Mouse (Mus musculus): ENCODE results near the gene Pxdc1. TPM values are rescaled to one million over a fixed set of nuclear protein-coding genes. Genes with fewer than 3 reads are reported as not detected.

The Pxdc1 gene
- total RNA-seq (2015), result not detected in 2 replicates
- total RNA-seq (2017), result not detected in 2 replicates

DNA sequence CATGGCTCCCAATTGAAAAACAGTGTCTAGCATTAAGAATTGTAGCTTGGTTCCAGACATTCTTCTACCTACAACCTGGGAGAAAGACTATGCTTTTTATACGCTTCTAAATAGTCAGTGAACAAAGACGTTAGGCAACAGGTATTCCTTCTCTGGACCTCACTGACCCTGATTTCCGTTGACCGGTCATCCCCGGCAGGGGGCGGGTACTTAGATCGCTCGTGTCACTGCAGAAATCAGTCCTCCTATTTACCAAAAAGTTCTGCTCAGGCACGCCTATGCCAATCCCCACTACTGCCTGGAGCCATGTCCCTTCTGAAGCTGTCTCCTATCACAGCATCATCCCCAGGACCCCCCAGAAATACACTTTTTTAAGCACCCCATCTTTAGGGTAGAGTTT is at the start of gene Pxdc1:
TSS of gene Pxdc1 (minus strand) at position 96 of the 400 bp plus-strand sequence.
- ATAC-seq (replicated peaks; ENCODE audit: poor library complexity), result no peak

DNA sequence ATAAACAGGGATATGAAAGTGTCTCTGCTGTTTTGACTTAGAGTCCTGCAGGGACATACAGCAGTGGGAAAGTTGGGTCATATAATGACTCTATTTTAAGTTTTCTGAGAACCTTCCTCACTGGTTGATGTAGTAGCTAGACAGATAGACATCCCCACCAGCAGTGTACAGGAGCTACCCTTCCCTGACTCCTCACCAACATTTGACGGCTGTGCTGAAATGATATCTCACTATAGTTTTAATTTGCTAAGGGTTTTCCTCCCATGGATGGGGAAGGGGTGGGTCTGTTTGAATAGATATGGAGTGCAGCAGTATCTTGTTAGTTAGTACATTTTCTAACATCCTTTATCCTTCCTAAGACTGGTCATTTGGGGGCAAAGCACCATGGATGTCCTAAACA is 47.3 kb upstream of the Pxdc1 start:
- ATAC-seq (replicated peaks; ENCODE audit: poor library complexity), result 0 out of 2 replicates have a peak, but pooled peaks have one; percentile 23

DNA sequence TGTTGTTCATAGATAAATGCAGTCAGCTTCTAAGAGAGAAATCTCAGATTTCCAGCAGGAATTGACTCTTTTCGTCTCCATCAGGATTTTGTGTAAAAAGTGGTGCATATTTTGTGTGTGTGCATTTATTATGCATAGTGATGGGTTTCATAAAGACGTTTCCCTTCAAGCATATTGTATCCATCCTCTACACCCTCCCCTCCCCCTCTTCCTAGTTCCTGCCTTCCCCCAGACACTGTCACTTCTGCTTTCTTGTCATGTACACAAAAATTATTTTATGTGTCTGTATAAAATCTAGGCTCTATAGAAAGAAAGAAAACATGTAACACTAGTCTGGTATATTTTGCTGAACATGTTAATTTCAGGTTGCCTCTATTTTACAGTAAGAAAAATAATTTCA is 46.8 kb upstream of the Pxdc1 start:
- no peak for ATAC-seq (replicated peaks; ENCODE audit: poor library complexity)

DNA sequence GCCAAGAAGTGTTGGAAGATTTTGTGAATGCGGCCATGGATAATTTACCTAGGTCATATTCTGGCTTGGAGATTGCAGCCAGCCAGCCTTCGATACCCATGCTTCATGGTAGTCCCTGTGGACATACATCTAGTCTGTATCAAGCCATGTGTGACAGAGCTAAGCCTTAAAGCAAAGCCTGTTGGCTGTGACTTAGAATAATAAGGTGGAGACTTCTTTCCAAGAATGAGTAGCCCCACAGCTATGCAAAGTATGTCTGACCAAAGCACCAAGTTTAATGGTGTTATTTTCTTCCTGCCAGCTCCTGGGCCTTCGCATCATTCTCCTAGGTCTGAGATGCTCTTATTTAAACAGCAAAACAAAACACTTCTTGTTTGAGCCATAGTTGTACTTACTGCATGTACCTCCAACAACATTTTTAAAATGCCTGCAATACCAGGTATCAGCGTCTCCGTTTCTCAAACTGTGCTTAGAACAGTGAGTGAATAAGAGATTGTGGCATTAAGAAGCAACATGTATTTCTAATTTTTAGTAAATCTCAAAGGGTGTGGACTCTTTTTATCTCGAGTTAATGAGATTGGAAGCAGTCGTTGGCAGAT is 43.5 kb upstream of the Pxdc1 start:
- ATAC-seq (replicated peaks; ENCODE audit: poor library complexity), result no peak

DNA sequence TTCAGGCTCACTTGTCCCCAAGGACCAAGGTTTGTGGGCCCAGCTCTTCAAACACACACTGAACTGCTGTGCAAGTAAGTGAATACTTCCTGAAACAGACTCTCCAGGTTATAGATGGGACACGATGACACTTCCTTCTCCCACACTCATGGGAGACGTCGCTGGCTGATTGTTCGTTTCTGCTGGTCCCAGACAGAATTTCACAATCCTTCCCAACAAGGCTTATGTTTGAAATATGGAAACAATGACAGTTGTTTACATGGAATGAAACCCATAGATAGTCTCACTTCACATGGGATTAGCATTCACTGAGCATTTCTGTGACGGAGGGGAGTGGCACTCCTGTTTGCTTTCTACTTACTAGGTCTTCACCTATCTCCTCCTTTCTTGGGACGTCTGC is 39.8 kb upstream of the Pxdc1 start:
- ATAC-seq (replicated peaks; ENCODE audit: poor library complexity), result no peak

DNA sequence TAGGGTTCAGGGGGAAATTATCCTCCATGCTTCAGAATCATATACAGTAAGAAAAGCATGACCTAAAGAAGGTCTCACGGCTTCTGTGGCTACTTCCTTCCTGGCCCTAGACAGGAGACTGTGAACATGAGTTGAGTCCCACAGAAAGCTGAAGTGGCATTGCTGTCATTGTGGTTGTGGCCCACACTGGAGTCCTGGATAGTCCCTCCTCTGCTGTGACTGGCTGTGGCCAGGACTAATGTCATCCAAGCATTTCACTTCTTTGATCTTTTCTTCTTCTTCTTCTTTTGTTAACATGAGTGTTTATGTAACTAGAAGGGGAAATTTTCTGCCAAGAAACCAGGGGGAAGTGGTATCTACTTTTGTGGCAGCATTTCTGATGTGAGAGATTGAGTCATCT is 37.8 kb upstream of the Pxdc1 start:
- peak; percentile 95 for ATAC-seq (replicated peaks; ENCODE audit: poor library complexity)

DNA sequence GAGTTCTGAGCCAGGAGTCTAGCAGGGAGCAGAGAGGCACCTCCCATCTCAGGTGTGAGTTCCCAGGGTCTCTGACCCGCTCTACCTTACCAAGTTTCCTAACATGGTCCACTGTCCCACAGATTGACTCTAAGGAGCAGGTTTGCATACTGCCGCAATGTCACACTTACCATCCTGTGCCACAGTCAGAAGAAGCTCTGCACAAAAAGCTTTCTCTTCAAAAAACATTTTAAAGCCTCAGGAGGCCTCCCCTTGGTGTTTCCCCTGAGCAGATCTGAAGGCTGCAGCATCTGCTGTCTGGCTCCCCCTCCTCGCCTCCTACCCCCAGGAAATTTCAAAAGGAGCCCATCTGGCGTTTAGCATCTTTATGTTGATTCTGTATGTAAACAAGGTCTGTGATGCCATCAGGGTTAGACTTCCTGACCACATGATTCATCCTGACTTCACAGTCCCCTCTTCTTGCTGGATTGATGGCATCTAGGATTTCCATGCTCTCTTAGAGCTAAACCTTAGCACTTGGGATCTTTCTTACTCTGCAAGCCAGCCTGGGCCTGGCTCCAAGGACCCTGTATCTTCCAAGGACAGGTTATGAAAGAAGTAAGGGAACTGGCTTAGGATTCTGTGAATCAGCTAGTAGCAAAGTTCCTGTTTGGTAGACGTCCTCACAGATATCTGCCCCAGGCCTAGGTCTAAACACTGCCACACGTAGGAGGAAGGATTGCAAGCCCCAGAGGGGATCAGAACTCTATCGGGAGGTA is 31.9 kb upstream of the Pxdc1 start:
- no peak for ATAC-seq (replicated peaks; ENCODE audit: poor library complexity)

DNA sequence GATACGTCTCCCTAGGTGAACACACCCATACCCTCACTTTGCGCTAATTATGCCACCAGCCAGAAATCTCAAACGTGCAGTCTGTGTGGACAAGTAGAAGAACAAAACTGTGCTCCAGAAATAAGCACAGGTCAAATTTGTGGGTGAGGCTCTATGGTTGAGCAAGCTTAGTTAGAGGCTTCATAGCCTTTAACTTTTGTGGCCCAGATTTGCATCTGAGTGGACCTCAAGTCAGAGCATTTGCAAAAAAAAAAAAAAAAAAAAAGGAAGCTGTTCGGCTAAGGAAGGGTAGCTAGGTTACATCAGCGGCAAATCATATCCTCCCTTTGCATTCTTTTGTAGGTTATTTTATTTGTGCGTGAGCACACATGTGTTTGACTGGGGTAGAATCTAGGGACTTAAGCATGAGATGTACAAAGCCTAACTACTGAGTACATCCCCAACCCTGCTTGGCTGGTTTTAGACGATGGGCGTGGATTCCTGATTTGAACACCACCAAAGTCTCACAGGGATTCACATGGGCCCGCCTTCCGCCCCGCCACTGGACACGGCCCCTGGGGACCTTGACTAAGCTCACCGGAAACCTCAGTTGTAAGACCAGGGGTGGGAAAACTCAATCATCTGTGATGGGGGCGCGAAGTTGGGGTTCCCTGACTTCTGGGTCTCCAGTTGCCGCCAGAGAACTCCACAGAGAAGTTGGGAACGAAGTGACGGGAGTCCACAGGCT is 30.6 kb upstream of the Pxdc1 start:
- ATAC-seq (replicated peaks; ENCODE audit: poor library complexity), result no peak

DNA sequence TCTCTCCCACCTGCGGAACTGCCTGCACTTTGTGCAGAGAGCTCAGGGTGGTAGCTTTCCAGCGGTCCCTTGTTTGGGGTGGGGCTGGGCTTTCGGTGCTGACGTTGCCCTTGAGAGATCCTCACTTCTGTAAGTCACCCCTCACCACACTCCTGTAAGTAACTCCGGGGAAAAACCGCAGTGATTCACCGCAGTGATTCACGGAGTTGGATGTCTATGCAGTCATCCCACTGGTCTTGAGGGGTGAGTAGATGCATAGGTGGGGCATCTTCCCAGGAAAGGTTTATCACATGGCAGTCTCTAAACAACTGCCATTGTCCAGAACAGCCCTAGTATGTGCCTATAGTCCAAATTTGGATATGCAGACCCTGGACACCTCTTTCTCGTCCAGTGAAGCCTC is 30.0 kb upstream of the Pxdc1 start:
- no peak for ATAC-seq (replicated peaks; ENCODE audit: poor library complexity)

DNA sequence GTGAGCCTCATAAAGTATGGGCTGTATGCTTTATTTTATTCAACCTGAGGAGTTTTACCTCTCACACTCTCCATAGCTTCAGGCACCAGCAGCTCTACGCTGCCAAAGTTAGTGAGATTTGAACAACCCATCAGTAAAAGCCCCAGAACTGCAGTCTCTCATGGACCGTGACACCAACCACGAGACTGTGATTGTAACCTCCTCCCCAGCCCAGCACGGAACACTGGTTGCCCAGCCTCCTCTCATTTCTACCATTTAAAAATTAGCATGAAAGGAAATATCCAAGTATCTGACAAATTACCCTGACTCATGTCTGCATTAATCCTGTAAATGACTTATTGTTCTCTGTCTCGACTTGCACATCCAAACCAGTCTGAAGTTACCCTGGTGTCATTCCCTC is 23.2 kb upstream of the Pxdc1 start:
- no peak for ATAC-seq (replicated peaks; ENCODE audit: poor library complexity)

DNA sequence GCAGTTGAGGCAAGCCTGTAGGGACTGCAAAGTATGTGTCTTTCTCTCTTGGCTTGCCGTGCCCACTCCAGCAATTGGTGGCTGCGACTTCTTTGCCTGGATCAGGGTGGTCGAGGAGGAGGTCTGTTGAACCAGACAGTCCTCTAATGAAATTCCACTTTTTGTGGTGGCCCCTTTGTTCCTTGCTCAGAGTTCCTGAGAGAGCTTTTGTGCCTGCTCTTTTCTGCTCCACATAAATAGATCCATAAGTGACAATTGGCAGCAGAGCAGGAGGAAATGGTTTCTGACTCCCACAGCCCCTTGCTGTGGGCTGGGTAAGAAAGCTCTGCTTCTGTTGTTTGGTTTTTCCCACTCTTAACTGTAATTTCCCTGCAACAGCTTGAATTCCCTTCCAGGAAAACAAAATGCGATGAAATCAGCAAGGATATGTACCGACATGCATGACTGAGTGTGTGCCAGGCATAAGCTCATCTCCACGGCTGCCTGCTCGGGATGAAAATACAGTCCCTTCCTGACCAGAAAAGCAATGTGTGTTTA is 22.6 kb upstream of the Pxdc1 start:
- no peak for ATAC-seq (replicated peaks; ENCODE audit: poor library complexity)

DNA sequence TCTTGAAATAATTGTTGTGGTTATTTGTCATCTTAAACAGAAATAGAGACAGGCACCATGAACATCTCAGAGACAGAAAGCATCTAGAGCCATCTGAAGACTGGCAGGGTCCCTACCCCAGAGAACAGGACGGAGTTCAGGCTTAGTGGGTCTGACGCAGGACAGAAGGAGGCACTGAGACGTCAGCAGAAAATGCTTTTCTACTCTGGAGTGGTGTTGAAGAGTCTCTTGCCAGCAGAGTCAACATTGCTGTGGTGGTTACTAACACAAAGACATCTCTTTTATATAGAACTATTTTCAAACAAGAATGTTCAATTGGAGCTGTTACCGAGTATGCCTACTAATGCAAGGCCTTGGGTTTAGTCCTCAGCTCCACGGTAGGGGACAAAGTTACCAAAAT is 20.1 kb upstream of the Pxdc1 start:
- no peak for ATAC-seq (replicated peaks; ENCODE audit: poor library complexity)

DNA sequence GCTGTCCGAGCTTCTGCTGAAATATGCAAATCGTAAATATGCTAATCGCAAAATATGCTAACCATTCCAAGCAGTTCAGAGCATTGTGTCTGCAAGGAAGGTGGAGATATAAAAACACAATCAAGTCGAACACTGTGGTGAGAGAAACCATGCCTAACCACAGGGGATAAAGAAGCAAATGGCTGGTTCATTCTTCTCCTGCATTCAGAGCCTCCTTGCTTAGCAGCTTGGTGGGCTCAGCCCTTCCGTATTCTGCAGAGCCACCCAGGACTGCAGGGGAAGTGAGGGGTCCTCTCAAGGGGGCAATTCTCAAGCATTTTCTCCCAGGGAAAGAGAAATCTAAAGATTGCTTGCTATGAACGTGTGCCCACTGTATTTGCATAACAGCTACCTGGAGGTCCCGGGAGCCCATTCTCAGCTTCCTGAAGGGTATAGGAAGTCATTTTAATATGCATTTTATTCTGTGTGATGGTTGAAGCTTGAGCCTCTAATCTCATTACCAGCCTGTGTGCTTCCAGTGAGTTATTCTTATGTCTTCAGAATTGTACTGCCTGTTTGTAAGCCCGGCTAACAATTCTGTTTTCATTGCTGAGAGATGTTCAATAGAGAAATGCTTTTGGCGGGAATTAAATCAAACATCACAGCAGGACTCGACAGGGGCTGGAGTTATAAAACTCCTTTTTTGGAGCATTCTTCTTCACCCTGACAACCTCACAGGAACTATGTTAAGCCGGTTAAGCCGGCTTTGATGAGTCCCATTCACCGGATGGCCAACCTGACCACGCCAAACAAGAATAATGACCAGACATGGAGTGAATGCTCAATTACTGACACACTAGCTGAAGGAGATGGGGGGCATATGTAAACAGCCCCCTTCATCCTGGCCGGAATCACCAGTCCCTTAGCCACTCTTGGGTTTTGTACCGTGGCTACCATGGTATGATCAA is 16.9 kb upstream of the Pxdc1 start:
- no peak for ATAC-seq (replicated peaks; ENCODE audit: poor library complexity)

DNA sequence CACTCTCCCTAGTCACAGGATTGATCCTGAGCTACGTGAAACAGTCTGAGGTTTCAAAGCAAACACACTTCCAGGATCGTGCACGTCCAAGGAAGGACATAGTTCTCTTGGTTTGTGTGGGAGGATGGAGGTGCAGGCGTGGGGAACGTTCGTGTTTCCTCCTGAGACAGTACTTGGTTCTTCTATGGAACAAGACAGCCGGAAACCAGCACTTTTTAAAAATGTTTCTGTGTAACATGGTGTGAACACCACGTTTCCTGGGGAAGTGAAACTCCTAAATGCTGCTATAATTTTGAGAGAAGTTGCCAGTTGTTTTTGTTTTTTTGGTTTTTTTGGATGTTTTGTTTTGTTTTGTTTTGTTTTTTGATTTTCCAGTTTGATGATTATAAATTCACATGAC is 13.9 kb upstream of the Pxdc1 start:
- peak; percentile 55 for ATAC-seq (replicated peaks; ENCODE audit: poor library complexity)

DNA sequence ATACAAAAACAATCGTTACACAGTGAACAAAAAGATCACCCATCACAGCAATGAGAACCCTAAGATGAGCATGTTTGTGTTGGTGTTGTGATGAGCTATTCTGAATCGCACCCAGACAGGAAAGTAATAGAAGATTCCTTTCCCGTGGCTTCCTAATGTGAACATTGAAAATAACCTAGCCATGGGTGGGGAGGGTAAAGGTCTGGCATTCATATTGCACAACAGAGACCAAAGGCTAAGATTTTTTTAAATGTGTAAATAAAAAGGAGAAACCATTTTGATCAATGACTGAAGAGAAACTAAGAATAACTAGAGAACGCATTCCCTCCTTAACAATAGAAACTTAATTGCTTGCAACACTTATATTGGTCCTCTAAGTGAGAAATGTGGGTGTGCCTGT is 11.8 kb upstream of the Pxdc1 start:
- no peak for ATAC-seq (replicated peaks; ENCODE audit: poor library complexity)

DNA sequence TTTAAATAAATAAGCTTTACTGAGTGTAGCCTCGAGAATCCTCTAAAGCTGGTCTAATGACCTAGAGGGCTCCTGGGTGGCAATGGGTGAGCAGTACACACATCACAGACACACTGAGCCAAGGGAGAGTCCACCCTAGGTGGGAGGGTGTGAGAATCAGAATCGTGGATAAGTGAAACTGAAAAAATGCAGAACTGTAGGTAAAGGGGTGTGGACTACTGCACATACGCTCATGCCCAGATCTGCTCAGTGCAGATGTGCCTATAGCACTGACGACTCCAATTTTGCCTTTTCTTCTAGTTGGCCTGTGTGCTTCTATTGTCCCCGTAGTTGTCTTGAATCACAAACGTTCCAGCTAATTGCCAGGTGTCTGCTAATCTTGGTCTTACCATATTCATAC is 10.5 kb upstream of the Pxdc1 start:
- no peak for ATAC-seq (replicated peaks; ENCODE audit: poor library complexity)

DNA sequence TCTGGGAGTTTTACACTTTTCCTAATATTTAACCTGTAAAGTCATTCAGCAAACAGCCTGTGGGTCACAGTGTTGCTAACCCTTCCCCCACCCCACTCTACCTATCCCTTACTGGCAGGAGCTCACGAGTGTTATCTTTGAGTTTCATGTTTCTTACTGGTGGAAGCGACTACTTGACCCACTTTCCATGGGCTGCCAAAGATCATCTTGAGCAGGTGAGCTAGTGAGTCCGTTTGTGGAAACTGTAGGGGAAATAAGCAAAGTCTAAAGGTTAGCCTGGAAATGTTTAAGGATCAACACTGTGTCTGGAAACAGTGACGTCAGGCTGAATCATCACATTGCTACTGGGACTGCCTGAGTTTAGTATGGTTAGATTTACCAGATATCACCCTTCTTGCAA is 6.2 kb upstream of the Pxdc1 start:
- no peak for ATAC-seq (replicated peaks; ENCODE audit: poor library complexity)

DNA sequence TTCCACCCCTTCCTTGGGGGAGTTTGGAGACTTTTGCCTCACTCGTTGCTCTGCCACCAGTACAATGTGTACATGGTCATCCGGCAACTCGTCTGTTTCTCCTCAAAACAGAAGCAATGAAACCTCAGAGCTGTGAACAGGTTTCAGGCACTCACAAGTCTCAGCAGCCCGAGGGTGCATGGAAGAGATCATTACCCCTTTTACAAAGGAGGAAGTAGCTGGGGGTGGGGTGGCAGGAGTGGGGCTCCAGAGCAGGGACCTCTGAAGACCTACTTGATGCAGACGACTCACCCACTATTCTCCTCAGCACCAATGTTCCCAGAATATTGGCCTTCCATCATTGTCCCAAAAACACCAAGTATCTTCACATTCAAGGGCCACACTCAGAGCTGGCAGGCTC is 3.1 kb upstream of the Pxdc1 start:
- ATAC-seq (replicated peaks; ENCODE audit: poor library complexity), result no peak

DNA sequence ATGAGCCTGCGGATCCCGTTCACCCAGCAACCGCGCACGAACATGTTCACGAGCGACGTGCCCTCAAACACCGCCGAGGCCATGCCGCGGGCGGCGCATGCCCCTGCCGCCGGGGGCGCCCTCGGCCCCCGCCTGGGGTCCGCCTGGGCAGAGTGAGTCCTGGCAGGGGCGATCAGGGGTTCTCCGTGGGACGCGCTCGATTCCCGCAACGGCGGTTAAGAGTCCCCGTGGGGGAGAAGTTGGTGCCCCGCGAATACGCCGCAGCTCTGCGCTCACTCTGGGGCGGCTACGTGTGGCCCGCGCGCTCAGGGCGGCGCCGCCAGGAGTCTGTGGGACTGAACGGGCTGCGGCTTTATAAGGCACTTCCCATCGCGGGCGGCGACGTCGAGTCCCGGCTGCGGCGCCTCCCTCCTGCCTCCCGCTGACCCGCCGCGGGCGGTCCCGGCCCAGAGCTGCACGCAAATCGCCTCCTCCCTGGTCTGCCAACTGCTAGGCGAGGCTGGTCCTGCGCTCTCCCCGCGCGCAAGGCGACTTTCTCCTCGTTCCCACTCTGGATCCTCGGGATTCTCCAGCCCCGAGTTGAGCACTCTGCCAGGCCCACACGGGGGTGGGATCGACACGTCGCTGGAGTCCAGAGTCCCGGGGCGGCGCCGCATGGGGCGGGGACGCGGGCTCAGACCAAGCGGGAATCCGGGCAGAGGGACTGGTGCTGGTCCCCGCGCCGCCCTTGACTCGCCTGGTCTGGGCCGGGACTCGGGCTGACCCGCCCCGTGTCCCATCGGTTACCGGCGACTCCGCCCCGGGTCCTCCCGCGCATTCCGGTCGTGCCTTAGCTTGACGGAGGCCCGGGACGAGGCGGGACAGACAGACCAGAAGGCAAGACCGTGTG is 689 bp downstream of the Pxdc1 start:
- ATAC-seq (replicated peaks; ENCODE audit: poor library complexity), result peak; percentile 49

DNA sequence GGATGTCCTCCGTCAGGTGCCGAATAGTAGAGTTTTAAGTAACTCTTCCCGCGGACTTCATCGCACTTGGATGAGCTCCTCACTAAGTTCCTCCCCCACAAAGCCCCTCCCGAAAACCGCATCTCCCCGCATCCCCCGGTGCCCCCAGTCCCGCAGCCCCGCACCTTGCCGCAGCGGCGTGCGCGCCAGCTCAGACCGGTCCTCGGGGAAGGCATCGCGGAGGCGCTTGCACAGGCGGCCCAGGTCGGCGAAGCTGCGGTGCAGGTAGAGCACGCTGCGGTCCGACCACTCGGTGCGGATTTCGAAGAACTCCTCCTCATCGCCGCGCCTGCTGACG is 1.3 kb downstream of the Pxdc1 start:
- 0 out of 2 replicates have a peak, but pooled peaks have one; percentile 8 for ATAC-seq (replicated peaks; ENCODE audit: poor library complexity)

Data from megakaryocyte progenitor cell, adult 5-6 weeks (primary cell).